Mouse (Mus musculus) liver, adult 2 months (tissue): ENCODE results near the gene Ralbp1. TPM values are rescaled to one million over a fixed set of nuclear protein-coding genes. Genes with fewer than 3 reads are reported as not detected.

Experiments used
- DNase-seq: peaks from one replicate; pipeline ENCODE4 v3.0.0-alpha.2; 2011; ENCODE audit warnings: low read depth, low spot score; ENCODE audit errors: extremely low read depth
- H3K27ac ChIP-seq: fragments of 200-500 bp; replicated peaks from 2 replicates; pipeline ENCODE4 v1.5.1; 2012; ENCODE audit warnings: low read depth, mild to moderate bottlenecking, control low read depth, inconsistent platforms, low read length; ENCODE audit not compliant: insufficient read depth
- H3K27me3 ChIP-seq: fragments of 200-500 bp; 2 replicates; pipeline ENCODE4 v1.6.1; 2012; ENCODE audit warnings: mild to moderate bottlenecking, moderate library complexity, low read length, inconsistent platforms; ENCODE audit not compliant: control insufficient read depth, insufficient read depth
- H3K36me3 ChIP-seq: fragments of 200-500 bp; 2 replicates; pipeline ENCODE4 v1.6.1; 2012; ENCODE audit warnings: low read length, inconsistent platforms; ENCODE audit not compliant: control insufficient read depth, insufficient read depth
- H3K4me1 ChIP-seq: fragments of 200-500 bp; 2 replicates; pipeline ENCODE4 v1.6.1; 2011; ENCODE audit warnings: low read length; ENCODE audit not compliant: control insufficient read depth, insufficient read depth
- H3K4me3 ChIP-seq: fragments of 200-500 bp; 2 replicates; pipeline ENCODE4 v1.5.1; 2011; ENCODE audit warnings: low read depth, mild to moderate bottlenecking, control low read depth, low read length, moderate library complexity; ENCODE audit not compliant: insufficient read depth
- H3K79me2 ChIP-seq: fragments of 200-500 bp; 2 replicates; pipeline ENCODE4 v1.6.1; 2012; ENCODE audit warnings: inconsistent platforms, mild to moderate bottlenecking, low read length, moderate library complexity; ENCODE audit not compliant: control insufficient read depth, insufficient read depth
- H3K9ac ChIP-seq: fragments of 200-500 bp; 2 replicates; pipeline ENCODE4 v1.6.1; 2012; ENCODE audit warnings: low read depth, mild to moderate bottlenecking, control low read depth, inconsistent platforms, low read length
- CTCF ChIP-seq: fragments of 200-500 bp; IDR thresholded peaks from 2 replicates; pipeline ENCODE4 v1.5.1; 2011; ENCODE audit warnings: low read depth, low read length, control low read depth
- POLR2A ChIP-seq: fragments of 200-500 bp; IDR thresholded peaks from 2 replicates; pipeline ENCODE4 v1.6.1; 2011; ENCODE audit warnings: low read length, control low read depth; ENCODE audit not compliant: insufficient read depth; ENCODE audit errors: extremely low read depth
- WGBS: fragments of 180-500 bp; shearing (Covaris S2); methylation state at CpG from one replicate; pipeline ENCODE4 v1.1.7; 2018; 5-methylcytosine and 5-hydroxymethylcytosine counted together
- polyA plus RNA-seq: library from polyadenylated mRNA; depleted of rRNA; stranded (reverse); fragments of >200 nt; gene quantifications from 2 replicates; pipeline ENCODE4 v1.2.3, GENCODE M21; 2012
- total RNA-seq: library from RNA; depleted of rRNA; stranded (reverse); fragments of >200 nt; gene quantifications from 2 replicates; pipeline ENCODE4 v1.2.3, GENCODE M21; 2014

Gene Ralbp1
- total and polyA plus RNA-seq, 2 experiments: 10.3 to 14.3 TPM

GRCm38 (mm10) chr17:65914083-65914482, 28.5 kb upstream of the Ralbp1 start:
- H3K79me2 ChIP-seq: no peaks in the 10 kb centered on the region
- H3K4me1 ChIP-seq: no peaks in the 10 kb centered on the region
- no peaks in the 10 kb centered on the region for H3K36me3 ChIP-seq
- no peak overlapping the region for H3K9ac ChIP-seq
- DNase-seq: no peak
- no peak overlapping the region for H3K27ac ChIP-seq
- WGBS: 88% methylated on average over 6 of the region's 6 CpGs
- TF ChIP-seq CTCF (no peak), POLR2A (no peak)
- H3K4me3 ChIP-seq: no peak overlapping the region
- H3K27me3 ChIP-seq: no peaks in the 10 kb centered on the region

GRCm38 (mm10) chr17:65912202-65912601, 26.6 kb upstream of the Ralbp1 start:
- no peak for TF ChIP-seq POLR2A
- TF ChIP-seq CTCF: no peak
- no peaks in the 10 kb centered on the region for H3K79me2 ChIP-seq
- 98% methylated on average over 2 of the region's 2 CpGs for WGBS
- no peak overlapping the region for H3K4me3 ChIP-seq
- H3K27me3 ChIP-seq: no peaks in the 10 kb centered on the region
- DNase-seq: no peak
- no peaks in the 10 kb centered on the region for H3K4me1 ChIP-seq
- no peaks in the 10 kb centered on the region for H3K36me3 ChIP-seq
- no peak overlapping the region for H3K27ac ChIP-seq
- H3K9ac ChIP-seq: no peak overlapping the region

- 92% methylated on average over 15 of the region's 15 CpGs for WGBS
- no peaks in the 10 kb centered on the region for H3K36me3 ChIP-seq
- no peak for DNase-seq
- no peak overlapping the region for H3K9ac ChIP-seq
- no peaks in the 10 kb centered on the region for H3K27me3 ChIP-seq
- TF ChIP-seq POLR2A: no peak
- TF ChIP-seq CTCF: no peak
- no peaks in the 10 kb centered on the region for H3K4me1 ChIP-seq
- no peak overlapping the region for H3K27ac ChIP-seq
- H3K4me3 ChIP-seq: no peak overlapping the region
- H3K79me2 ChIP-seq: no peaks in the 10 kb centered on the region
These were observed 25.9 kb upstream of the Ralbp1 start for GRCm38 (mm10) chr17:65911285-65912069.

- Histone ChIP-seq H3K9ac (no peak overlapping the region), H3K27ac (no peak overlapping the region), H3K4me3 (no peak overlapping the region), H3K27me3 (no peaks in the 10 kb centered on the region), H3K36me3 (no peaks in the 10 kb centered on the region), H3K4me1 (no peaks in the 10 kb centered on the region), H3K79me2 (no peaks in the 10 kb centered on the region)
- DNase-seq: no peak
- TF ChIP-seq CTCF: no peak
- TF ChIP-seq POLR2A: no peak
These were observed 22.7 kb upstream of the Ralbp1 start for GRCm38 (mm10) chr17:65908270-65908669.

- Histone ChIP-seq H3K9ac (peak overlapping the region; percentile 34; the same call in 1 of the 2 replicates), H3K27ac (peak overlapping the region; percentile 40; the same call in 1 of the 2 replicates), H3K27me3 (no peaks in the 10 kb centered on the region), H3K36me3 (no peaks in the 10 kb centered on the region), H3K4me3 (no peak overlapping the region; the same call in 1 of the 2 replicates), H3K4me1 (no peaks in the 10 kb centered on the region), H3K79me2 (no peaks in the 10 kb centered on the region)
- TF ChIP-seq POLR2A (no peak), CTCF (no peak)
- DNase-seq: no peak
- WGBS: 59% methylated on average over 11 of the region's 11 CpGs
These were observed 21.4 kb upstream of the Ralbp1 start for GRCm38 (mm10) chr17:65906895-65907401.
